Mouse (Mus musculus) heart, embryonic 11.5 days (tissue): Measurements from ENCODE around the gene Fermt3. TPM values are rescaled to one million over a fixed set of nuclear protein-coding genes. Genes with fewer than 3 reads are reported as not detected.
A peak's percentile ranks its signal among the peaks of the same experiment; 100 is the strongest.

Source experiments
- ATAC-seq: fragments of 200-750 bp; cut with Nextera tagmentation; replicated peaks from 2 replicates; pipeline ENCODE4 v1.8.0; 2017; ENCODE audit warnings: moderate library complexity; ENCODE audit not compliant: insufficient number of reproducible peaks, low FRiP score, low TSS enrichment
- H3K27ac ChIP-seq: fragments of 300-500 bp; sonication (generic); 2 replicates; pipeline ENCODE4 v1.5.1; 2014; ENCODE audit warnings: mild to moderate bottlenecking, low read depth, low read length
- H3K27me3 ChIP-seq: fragments of 300-500 bp; sonication (generic); 2 replicates; pipeline ENCODE4 v1.6.1; 2014; ENCODE audit warnings: mild to moderate bottlenecking, low read length, mixed read lengths; ENCODE audit not compliant: control insufficient read depth, insufficient read depth
- H3K36me3 ChIP-seq: fragments of 300-500 bp; sonication (generic); 2 replicates; pipeline ENCODE4 v1.6.1; 2014; ENCODE audit warnings: mild to moderate bottlenecking, low read length, moderate library complexity, mixed read lengths; ENCODE audit not compliant: control insufficient read depth, insufficient read depth
- H3K4me1 ChIP-seq: fragments of 300-500 bp; sonication (generic); 2 replicates; pipeline ENCODE4 v1.6.1; 2014; ENCODE audit warnings: low read length; ENCODE audit not compliant: control insufficient read depth, insufficient read depth
- H3K4me2 ChIP-seq: fragments of 300-500 bp; sonication (generic); 2 replicates; pipeline ENCODE4 v1.6.1; 2014; ENCODE audit warnings: mild to moderate bottlenecking, moderate library complexity
- H3K4me3 ChIP-seq: fragments of 300-500 bp; sonication (generic); 2 replicates; pipeline ENCODE4 v1.5.1; 2014; ENCODE audit warnings: low read depth, low read length
- H3K9ac ChIP-seq: fragments of 300-500 bp; sonication (generic); 2 replicates; pipeline ENCODE4 v1.6.1; 2014; ENCODE audit warnings: mild to moderate bottlenecking, low read depth, low read length, moderate library complexity
- H3K9me3 ChIP-seq: fragments of 300-500 bp; sonication (generic); replicated peaks from 2 replicates; pipeline ENCODE4 v1.6.1; 2016; ENCODE audit warnings: low read length; ENCODE audit not compliant: control insufficient read depth
- WGBS: fragments of 180-500 bp; shearing (Covaris S2); extraction: QIAGEN DNeasy Blood & Tissue Kit; methylation state at CpG from one replicate; pipeline ENCODE4 v1.1.7; 2014; ENCODE audit not compliant: insufficient replicate concordance; 5-methylcytosine and 5-hydroxymethylcytosine counted together
- polyA plus RNA-seq: library from polyadenylated mRNA; unstranded; fragments of >200 nt; fragmentation: Nextera tagmentation; extraction: Ambion mirVana; gene quantifications from 2 replicates; pipeline ENCODE4 v1.2.1, GENCODE M21; 2014

Fermt3 gene
- polyA plus RNA-seq: 11.5 and 11.9 TPM in 2 replicates

DNA sequence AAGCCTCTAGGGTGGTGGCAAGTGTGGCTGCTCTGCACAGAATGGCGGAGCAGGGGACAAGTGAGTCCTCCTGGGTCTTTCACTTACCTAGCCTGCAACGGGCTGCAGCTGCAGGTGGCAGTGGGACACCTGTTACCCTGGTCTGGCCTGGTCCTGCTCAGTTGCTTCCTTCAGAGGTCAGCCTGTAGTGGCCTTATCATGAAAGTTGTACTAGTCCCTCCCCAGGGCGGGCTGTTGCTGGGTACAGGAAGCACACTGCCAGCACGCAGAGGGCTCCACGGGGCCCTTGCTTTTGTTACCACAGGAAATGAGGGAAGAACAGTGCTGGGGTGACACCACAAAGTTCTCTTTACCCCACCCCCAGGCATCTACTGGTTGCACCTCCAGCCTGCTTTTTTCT is at the start of gene Fermt3:
Fermt3 (minus strand) TSS at position 279 of the 400 bp plus-strand sequence.
- Histone ChIP-seq H3K9ac (peak within 1 kb of the TSS; percentile 64; the same call in 1 of the 2 replicates), H3K27ac (peak within 1 kb of the TSS; percentile 66), H3K4me3 (peak within 1 kb of the TSS; percentile 21; the same call in 1 of the 2 replicates)

DNA sequence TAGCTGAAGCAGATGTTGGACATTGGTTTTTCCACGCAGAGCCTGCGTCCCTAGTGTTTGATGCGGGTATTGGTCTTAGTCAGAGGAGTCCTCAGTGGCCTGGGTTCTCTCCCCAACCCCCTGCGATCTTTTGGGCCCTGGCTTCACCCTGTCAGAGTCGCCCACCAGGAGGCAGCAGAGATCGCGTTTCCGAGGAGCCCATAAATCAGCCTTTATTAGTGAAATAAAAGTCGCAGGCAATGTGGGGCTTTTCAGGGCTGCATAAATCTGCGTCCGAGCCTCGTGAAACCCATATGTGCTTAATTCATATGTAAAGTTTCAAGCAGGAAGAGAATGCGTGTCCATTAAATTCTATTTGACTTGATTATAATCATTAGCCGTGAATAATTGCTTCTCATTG is 48.9 kb upstream of the Fermt3 start:
- 7% methylated on average over 14 of the region's 14 CpGs for WGBS

More for the DNA sequence above, at the start of gene Fermt3:
- Histone ChIP-seq H3K27me3 (no peaks in the 10 kb centered on the region), H3K4me2 (peak within 1 kb of the TSS; percentile 37; the same call in 1 of the 2 replicates), H3K9me3 (no peaks in the 10 kb centered on the region), H3K36me3 (peaks cover 28% of the 10 kb centered on the region), H3K4me1 (peaks cover 16% of the 10 kb centered on the region)
- peak; percentile 37 for ATAC-seq
- WGBS: 55% methylated on average over 5 of the region's 5 CpGs

DNA sequence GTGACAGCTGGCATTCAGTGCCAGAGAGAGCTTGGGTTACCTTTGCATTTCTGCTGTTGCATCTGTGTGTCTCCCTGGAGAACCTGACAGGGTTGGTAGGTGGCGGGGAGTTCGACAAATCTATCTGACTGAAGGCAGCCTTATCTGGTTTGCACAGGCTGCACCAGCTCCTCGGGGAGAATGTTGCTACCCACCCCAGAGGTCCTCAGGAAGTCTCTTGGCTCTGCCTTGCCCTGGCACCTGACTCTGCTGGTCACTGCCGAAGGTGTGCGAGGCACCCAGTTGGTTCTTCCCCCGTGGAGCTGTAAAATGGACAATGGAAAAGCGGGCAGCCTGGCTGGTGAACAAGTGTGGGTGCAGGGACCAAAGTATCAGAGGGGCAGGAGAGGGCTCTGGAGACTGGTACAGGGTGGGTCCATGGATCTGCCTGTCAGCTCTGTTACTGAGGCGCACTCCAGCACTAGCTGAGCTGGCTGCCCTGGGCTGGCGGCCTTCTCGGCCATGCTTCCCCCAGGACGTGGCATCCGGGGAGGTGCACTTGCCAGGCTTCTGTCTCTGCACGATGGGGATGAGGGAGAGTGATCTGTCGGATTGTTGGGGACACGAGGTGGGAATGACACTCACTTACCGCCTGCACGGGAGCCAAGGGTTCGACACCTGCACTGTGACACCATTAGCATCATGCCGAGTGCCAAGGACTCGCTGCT is 48.2 kb upstream of the Fermt3 start:
- Histone ChIP-seq H3K27ac (no peak overlapping the region), H3K36me3 (no peaks in the 10 kb centered on the region), H3K4me2 (no peak overlapping the region), H3K4me1 (peaks cover 22% of the 10 kb centered on the region), H3K4me3 (no peak overlapping the region), H3K9me3 (no peaks in the 10 kb centered on the region), H3K27me3 (peaks cover 24% of the 10 kb centered on the region), H3K9ac (no peak overlapping the region)
- no peak for ATAC-seq
- 30% methylated on average over 20 of the region's 20 CpGs for WGBS

More for the DNA sequence above, 48.9 kb upstream of the Fermt3 start:
- H3K9me3 ChIP-seq: no peaks in the 10 kb centered on the region
- H3K27me3 ChIP-seq: peaks cover 24% of the 10 kb centered on the region
- no peak overlapping the region for H3K4me2 ChIP-seq
- no peaks in the 10 kb centered on the region for H3K36me3 ChIP-seq
- no peak overlapping the region for H3K9ac ChIP-seq
- H3K4me1 ChIP-seq: peaks cover 22% of the 10 kb centered on the region
- H3K4me3 ChIP-seq: no peak overlapping the region
- ATAC-seq: no peak
- no peak overlapping the region for H3K27ac ChIP-seq

DNA sequence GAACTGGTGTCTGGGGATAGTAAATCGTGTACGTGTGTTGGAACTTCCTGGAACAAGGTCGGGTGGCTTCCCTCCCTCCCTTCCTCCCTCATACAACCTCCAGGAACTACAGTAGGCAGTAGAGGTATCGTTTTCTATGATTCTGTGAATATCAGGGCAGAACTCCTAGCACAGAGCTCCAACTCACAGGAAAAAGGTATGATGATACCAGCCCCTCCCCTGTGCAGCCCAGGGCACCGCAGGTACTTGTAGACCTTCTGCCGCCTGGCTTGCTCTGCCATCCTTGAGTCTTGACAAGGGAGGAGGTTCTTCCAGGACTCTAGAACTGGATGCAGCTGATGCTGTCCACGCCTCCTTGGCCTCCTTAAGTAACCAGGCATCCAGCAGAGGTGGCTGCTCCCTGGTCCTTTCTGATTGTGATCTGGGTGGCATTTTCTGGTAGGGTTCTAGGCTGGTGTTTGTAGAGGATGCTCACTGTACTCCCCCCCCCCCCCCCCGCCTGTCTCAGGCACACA is 47.6 kb upstream of the Fermt3 start:
- WGBS: 36% methylated on average over 7 of the region's 8 CpGs
- Histone ChIP-seq H3K27ac (no peak overlapping the region; the same call in 1 of the 2 replicates), H3K27me3 (peaks cover 24% of the 10 kb centered on the region)

DNA sequence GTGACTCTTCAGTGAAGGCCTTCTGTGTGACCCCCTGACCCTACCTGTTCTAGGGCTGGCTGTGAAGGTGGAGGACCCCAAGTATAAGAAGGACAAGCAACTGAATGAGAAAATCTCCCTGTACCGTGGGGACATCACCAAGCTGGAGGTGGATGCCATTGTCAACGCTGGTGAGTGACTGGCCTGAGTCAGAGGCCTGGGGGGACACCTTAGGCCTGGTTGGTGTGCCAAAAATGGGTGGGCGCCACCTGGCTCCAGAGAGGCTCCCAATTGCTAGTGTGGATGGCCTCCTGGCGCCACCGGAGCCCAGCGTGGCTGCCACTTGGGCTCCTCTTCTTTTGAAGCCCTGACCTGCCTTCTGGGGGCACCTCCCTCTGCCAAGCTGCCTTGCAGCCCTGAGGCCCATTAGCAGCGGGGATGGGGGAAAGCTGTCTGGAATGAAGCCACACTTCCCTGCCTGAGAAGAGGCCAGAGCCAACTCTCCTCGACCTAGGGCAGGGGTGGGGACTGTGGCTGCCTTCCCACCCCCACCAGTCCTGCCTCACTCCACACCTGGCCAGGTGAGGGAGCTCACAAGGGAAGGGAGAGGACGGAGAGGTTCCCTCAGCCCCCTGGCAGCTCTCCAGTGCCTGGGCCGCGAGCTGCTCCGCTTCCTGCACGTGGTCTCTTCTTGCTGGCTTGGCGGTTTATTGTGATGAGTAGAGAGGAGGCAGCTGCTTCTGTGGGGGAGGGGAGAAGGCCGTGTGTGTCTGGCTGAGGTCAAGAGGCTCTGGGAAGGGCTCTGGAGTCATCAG is 47.0 kb upstream of the Fermt3 start:
- no peak overlapping the region; the same call in 1 of the 2 replicates for H3K27ac ChIP-seq
- H3K9me3 ChIP-seq: no peaks in the 10 kb centered on the region
- H3K36me3 ChIP-seq: no peaks in the 10 kb centered on the region
- no peak overlapping the region for H3K4me3 ChIP-seq
- peaks cover 22% of the 10 kb centered on the region for H3K4me1 ChIP-seq
- H3K4me2 ChIP-seq: peak overlapping the region; percentile 4
- peaks cover 24% of the 10 kb centered on the region for H3K27me3 ChIP-seq
- WGBS: 31% methylated on average over 15 of the region's 15 CpGs
- H3K9ac ChIP-seq: no peak overlapping the region
- ATAC-seq: no peak

More for the DNA sequence above, 47.6 kb upstream of the Fermt3 start:
- Histone ChIP-seq H3K4me1 (peaks cover 22% of the 10 kb centered on the region), H3K36me3 (no peaks in the 10 kb centered on the region), H3K4me3 (no peak overlapping the region), H3K9me3 (no peaks in the 10 kb centered on the region), H3K9ac (no peak overlapping the region), H3K4me2 (peak overlapping the region; percentile 4)
- no peak for ATAC-seq

DNA sequence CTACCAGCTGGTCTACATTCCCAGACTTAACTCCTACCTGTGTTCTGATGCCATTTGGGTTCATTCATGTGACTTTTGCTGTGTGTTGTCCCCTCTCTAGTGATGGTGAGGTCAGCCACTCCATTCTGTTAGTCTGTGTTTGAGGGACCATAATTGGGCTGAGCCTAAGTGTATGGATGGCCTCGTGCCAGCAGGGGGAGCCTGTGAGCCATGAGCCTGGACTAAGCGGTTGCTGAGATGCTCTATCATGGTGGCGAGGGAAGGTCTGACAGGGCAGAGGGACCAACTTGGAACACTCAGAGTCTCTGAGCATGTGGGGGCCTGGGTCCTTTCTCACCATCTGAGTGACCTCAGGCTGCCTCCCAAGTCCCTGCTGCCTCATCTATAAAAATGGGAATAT is 45.3 kb upstream of the Fermt3 start:
- no peak overlapping the region for H3K4me3 ChIP-seq
- WGBS: 2% methylated on average over 3 of the region's 3 CpGs
- peaks cover 18% of the 10 kb centered on the region for H3K4me1 ChIP-seq
- H3K27ac ChIP-seq: no peak overlapping the region
- peaks cover 21% of the 10 kb centered on the region for H3K27me3 ChIP-seq
- H3K9me3 ChIP-seq: no peaks in the 10 kb centered on the region
- H3K4me2 ChIP-seq: no peak overlapping the region
- no peaks in the 10 kb centered on the region for H3K36me3 ChIP-seq
- no peak for ATAC-seq
- H3K9ac ChIP-seq: no peak overlapping the region

DNA sequence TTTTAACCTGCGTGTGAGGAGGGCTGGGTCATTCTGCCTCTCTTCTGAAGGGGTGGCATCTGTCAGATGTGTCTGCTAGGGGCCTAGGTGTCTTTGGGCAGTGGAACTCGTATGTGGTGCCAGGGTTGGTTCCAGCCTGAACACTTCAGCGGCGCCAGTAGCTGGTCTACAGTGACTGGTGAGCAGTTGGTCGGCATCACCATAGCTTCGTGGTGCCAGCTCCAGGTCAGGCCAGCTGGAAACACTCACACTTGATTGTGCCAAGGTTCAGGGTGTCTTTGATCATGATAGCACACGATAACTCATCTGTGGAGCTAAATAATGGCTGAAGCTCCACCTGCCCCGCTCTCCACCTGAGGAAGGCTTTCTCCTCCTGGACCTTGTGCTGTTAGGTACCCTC is 43.6 kb upstream of the Fermt3 start:
- no peak for ATAC-seq
- Histone ChIP-seq H3K4me2 (no peak overlapping the region), H3K9me3 (no peaks in the 10 kb centered on the region), H3K9ac (no peak overlapping the region), H3K27ac (no peak overlapping the region), H3K27me3 (peaks cover 13% of the 10 kb centered on the region), H3K4me1 (peaks cover 18% of the 10 kb centered on the region), H3K36me3 (no peaks in the 10 kb centered on the region), H3K4me3 (no peak overlapping the region)
- WGBS: 80% methylated on average over 8 of the region's 8 CpGs

DNA sequence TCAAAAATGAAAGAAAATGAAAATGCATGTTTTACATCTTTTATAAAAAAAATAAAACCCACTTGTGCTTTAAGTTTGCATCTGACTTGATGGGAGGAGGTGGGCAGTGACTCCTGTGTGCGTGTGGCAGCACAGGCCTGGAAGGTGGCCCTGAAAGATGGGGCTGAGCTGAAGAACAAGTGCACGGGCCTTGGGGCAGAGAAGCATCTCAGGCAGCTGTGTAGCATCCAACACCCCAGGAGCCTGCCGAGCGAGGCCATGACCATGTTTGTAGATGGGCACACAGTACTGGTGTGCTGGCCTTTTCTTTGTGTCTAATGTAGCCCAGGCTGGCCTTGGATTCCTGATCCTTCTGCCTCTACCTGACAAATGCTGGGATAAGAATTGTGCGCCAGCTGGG is 42.8 kb upstream of the Fermt3 start:
- WGBS: 78% methylated on average over 5 of the region's 5 CpGs
- Histone ChIP-seq H3K4me1 (peaks cover 15% of the 10 kb centered on the region), H3K4me2 (no peak overlapping the region), H3K4me3 (no peak overlapping the region), H3K27me3 (peaks cover 6% of the 10 kb centered on the region; the same call in 1 of the 2 replicates), H3K9me3 (no peaks in the 10 kb centered on the region), H3K36me3 (no peaks in the 10 kb centered on the region), H3K27ac (no peak overlapping the region), H3K9ac (no peak overlapping the region)
- no peak for ATAC-seq
